Mouse (Mus musculus) gastrocnemius, adult 8-10 months (tissue): Measurements from ENCODE around the gene Tfap2a. TPM values are rescaled to one million over a fixed set of nuclear protein-coding genes. Genes with fewer than 3 reads are reported as not detected.

Experiments used
- DNase-seq, 2 experiments: peaks; one replicate each; pipeline ENCODE4 v3.0.0; 2022; ENCODE audit warnings: low spot score in 2 of 2
- total RNA-seq, 4 experiments: library from RNA; stranded (reverse); gene quantifications; 2 replicates each; pipeline ENCODE4 v1.2.4; 2022

Tfap2a gene
- under 1 TPM in 1 of 4 experiments, not detected in 3; 0.17 TPM for total RNA-seq

GRCm38 (mm10) chr13:40738196-40738880 is at the start of gene Tfap2a:
TSS of gene Tfap2a (minus strand) at chr13:40738376.
- DNase-seq = no peak

- DNase-seq = no peak
Observed at GRCm38 (mm10) chr13:40784202-40784771, 46.1 kb upstream of the Tfap2a start.

- DNase-seq = no peak
Observed at GRCm38 (mm10) chr13:40757995-40758394, 19.8 kb upstream of the Tfap2a start.

- DNase-seq = no peak
Observed at GRCm38 (mm10) chr13:40756356-40756755, 18.2 kb upstream of the Tfap2a start.

- DNase-seq = no peak
Observed at GRCm38 (mm10) chr13:40754091-40754490, 15.9 kb upstream of the Tfap2a start.

- no peak for DNase-seq
Observed at GRCm38 (mm10) chr13:40751889-40752288, 13.7 kb upstream of the Tfap2a start.

GRCm38 (mm10) chr13:40749603-40749905 is 11.4 kb upstream of the Tfap2a start:
- DNase-seq = no peak

- DNase-seq = no peak
Observed at GRCm38 (mm10) chr13:40748785-40749602, 10.8 kb upstream of the Tfap2a start.

GRCm38 (mm10) chr13:40744111-40744805 is 6.1 kb upstream of the Tfap2a start:
- no peak for DNase-seq

- DNase-seq = no peak
Observed at GRCm38 (mm10) chr13:40743221-40743620, 5.0 kb upstream of the Tfap2a start.

GRCm38 (mm10) chr13:40741841-40742550 is 3.8 kb upstream of the Tfap2a start:
- no peak for DNase-seq

GRCm38 (mm10) chr13:40741436-40741835 is 3.3 kb upstream of the Tfap2a start:
- no peak for DNase-seq

- DNase-seq = no peak
Observed at GRCm38 (mm10) chr13:40740727-40741360, 2.7 kb upstream of the Tfap2a start.

- DNase-seq = no peak
Observed at GRCm38 (mm10) chr13:40739901-40740300, 1.7 kb upstream of the Tfap2a start.

- no peak for DNase-seq
Observed at GRCm38 (mm10) chr13:40739121-40739650, 1.0 kb upstream of the Tfap2a start.

- no peak for DNase-seq
Observed at GRCm38 (mm10) chr13:40737761-40738160, 415 bp downstream of the Tfap2a start.

GRCm38 (mm10) chr13:40737099-40737498 is 1.1 kb downstream of the Tfap2a start:
- DNase-seq = no peak

GRCm38 (mm10) chr13:40736107-40736780 is 1.9 kb downstream of the Tfap2a start:
- DNase-seq = no peak

GRCm38 (mm10) chr13:40735416-40736106 is 2.6 kb downstream of the Tfap2a start:
- DNase-seq = no peak
